13 mouse cellular contexts compared by ENCODE assay signal in the genomic region with DNA sequence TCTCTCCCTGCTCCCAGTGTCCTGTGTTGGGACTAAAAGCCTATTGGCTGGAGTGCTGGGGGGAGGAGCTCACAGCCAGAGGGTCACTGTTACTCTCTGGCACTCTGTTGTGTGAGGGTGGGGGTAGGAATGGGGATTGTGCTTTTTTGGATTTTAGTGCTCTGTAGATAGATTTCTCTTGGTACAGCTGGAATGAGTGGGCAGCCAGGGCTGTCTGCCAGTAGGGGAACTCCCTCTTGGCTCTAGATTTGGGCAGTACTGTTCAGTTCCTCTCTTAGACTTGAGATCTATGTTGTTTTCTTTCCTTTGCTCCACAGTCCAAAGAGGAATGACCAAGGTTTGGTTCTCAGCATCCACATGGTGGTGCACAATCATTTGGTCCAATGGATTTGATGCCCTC.
DNase-seq lines count a peak whose midpoint lies in the region; ATAC-seq and TF ChIP-seq lines count a peak whose summit lies in the region.
"Had no signal": no experiment of that assay in that cellular context is flagged by ENCODE, and none has a peak within 500 bp of the region (broad histone marks: within the 10 kb centered on the region; RNA-seq: fewer than 3 reads in every experiment).

No protein-coding gene starts in this region.

- H3K27me3 ChIP-seq in forebrain, embryonic 13.5 days: no peaks in the 10 kb centered on the region
- H3K27me3 ChIP-seq: liver, embryonic 15.5 days had no signal

- no peaks in the 10 kb centered on the region for H3K9me3 ChIP-seq in forebrain, embryonic 13.5 days (replicated peaks)
- H3K9me3 ChIP-seq: liver, embryonic 15.5 days; midbrain, embryonic 10.5 days had no signal

- no peak overlapping the region for H3K27ac ChIP-seq in left cerebral cortex, adult 2 months
- H3K27ac ChIP-seq in forebrain, embryonic 13.5 days: no peak overlapping the region
- H3K27ac ChIP-seq: liver, embryonic 15.5 days; midbrain, embryonic 10.5 days had no signal

- TF ChIP-seq CTCF in left cerebral cortex, adult 2 months (IDR thresholded peaks at IDR 0.05): no peak

- intact Hi-C loops in heart, postnatal 25 days (cut with DNase I): no loop called here
- intact Hi-C loops in left cerebral cortex, adult 2 months (cut with DNase I): no loop called here

- no peak overlapping the region for H3K4me2 ChIP-seq in forebrain, embryonic 13.5 days
- H3K4me2 ChIP-seq: liver, embryonic 15.5 days had no signal

- no peak for ATAC-seq in forebrain, embryonic 13.5 days
- ATAC-seq: intestine, postnatal 0 days had no signal

- no peak overlapping the region for H3K4me3 ChIP-seq in left cerebral cortex, adult 2 months
- no peak overlapping the region for H3K4me3 ChIP-seq in forebrain, embryonic 13.5 days
- H3K4me3 ChIP-seq: liver, embryonic 15.5 days; midbrain, embryonic 10.5 days had no signal

- peak; percentile 48 for DNase-seq in right cerebral cortex, adult 18-20 months
- no peak for DNase-seq in right cerebral cortex, postnatal 4 days
- DNase-seq in heart, postnatal 25 days (ENCODE audit: low spot score): peak; percentile 4
- peak; percentile 8 to 32 for DNase-seq in left cerebral cortex, adult 2 months (ENCODE audit: extremely low spot score in 1 of 2, low spot score in 2 of 2)
- peak; percentile 44 to 48 for DNase-seq in right cerebral cortex, postnatal 36 days (ENCODE audit: low spot score in 2 of 2)
- DNase-seq in gastrocnemius, postnatal 25 days: no peak
- DNase-seq in ovary, adult 18-20 months (ENCODE audit: low spot score): no peak
- DNase-seq: adrenal gland, postnatal 25 days; cerebellum, adult 11-12 months had no signal

- H3K36me3 ChIP-seq in forebrain, embryonic 13.5 days (ENCODE audit: poor library complexity, severe bottlenecking): no peaks in the 10 kb centered on the region
- H3K36me3 ChIP-seq: liver, embryonic 15.5 days; midbrain, embryonic 10.5 days had no signal

- no peak overlapping the region for H3K9ac ChIP-seq in forebrain, embryonic 13.5 days
- H3K9ac ChIP-seq: liver, embryonic 15.5 days had no signal

- H3K4me1 ChIP-seq in forebrain, embryonic 13.5 days: no peaks in the 10 kb centered on the region
- H3K4me1 ChIP-seq: liver, embryonic 15.5 days had no signal

Comparison
In these comparisons a context has a peak if more than half of its experiments do, and no peak if none do; other contexts are left out.
1. DNase-seq: peak in right cerebral cortex, adult 18-20 months (single experiment), heart, postnatal 25 days (single experiment), left cerebral cortex, adult 2 months (2 of 2) and right cerebral cortex, postnatal 36 days (2 of 2); none in right cerebral cortex, postnatal 4 days (single experiment), gastrocnemius, postnatal 25 days (single experiment) and ovary, adult 18-20 months (single experiment).